Mouse (Mus musculus) left cerebral cortex, postnatal 36 days (tissue): ENCODE measurements around the gene Acvr1. TPM values are rescaled to one million over a fixed set of nuclear protein-coding genes. Genes with fewer than 3 reads are reported as not detected.

Source experiments
- DNase-seq, 2 experiments: peaks; one replicate each; pipeline ENCODE4 v3.0.0; 2021 to 2022; ENCODE audit warnings: low spot score in 2 of 2, mixed read lengths in 1 of 2
- intact Hi-C: fragments of 180-260 bp; cut with DNase I; formaldehyde crosslinking; loops from one replicate; pipeline ENCODE4 v1.15.1; 2025
- total RNA-seq, 2 experiments: library from RNA; stranded (reverse); gene quantifications; 2 replicates each; pipeline ENCODE4 v1.2.3; 2021

Gene Acvr1
- total RNA-seq, result 10 to 100 TPM; 31.0 to 31.3 TPM

DNA sequence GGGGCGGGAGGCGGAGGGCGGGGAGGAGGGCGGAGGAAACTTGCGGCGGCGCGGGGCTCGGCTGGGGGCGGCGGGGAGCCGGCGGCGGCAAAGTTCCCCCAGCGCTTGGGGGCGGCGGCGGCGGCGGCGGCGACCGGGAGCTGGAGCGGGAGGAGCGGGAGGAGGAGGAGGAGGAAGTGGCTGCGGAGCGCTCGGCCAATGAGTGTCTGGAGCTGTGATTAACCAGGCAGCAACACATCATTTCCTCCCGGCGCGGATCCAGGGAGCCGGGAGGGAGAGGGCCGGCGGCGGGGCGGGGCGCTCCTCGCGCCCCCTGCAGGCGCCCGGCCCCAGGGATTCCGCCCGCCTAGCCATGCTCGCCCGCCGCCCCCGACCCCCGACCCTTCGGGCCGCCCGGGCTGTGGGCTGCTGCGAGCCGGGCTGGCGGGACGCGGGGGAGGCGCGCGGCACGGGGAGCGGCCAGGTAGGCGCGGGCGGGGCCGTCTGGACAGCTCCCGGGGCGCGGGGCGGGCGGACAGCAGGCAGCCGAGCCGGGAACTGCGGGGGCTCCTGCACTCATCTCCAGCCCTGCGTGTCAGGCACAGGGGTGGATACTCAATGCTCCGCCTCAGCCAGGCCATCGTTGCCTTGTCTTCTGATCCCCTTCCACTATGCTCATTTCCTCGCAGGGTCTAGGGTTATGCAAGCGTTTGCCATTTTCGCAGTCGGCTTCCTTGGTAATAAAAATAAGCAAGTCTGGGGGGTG is at the start of gene Acvr1, which contains the start of gene Upp2:
Gene Acvr1, minus strand, starts transcription at position 92 of the 745 bp plus-strand sequence.
Gene Upp2, plus strand, starts transcription at position 233 of the 745 bp plus-strand sequence.
- intact Hi-C loops, result loop anchor here (2.0 to 10.0 kb wide), 4 partner anchors 52 to 100 kb away; no protein-coding TSS in a partner anchor

DNA sequence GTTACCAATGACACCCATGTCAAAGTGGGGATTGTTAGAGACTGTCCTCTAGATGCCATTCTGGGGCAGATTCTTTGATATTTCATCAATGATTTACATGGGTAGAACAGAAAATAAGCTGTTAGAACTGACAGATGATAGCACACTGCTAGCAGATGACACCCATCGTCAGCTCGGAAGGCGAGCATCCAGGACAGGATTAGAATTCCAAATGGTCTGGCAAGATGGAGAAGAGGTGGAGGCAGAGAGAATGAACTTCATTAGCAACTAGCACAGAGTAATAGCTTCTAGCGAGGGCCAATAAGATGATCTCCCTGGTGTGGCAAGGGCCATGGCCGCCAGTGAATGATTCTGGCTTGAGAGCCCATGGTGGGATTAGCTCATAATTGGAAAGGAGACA is 48.8 kb upstream of the Acvr1 start:
- intact Hi-C loops, result no loop called here
- no peak for DNase-seq

More for the DNA sequence above, at the start of gene Acvr1, which contains the start of gene Upp2:
- DNase-seq, result peak; percentile 87 to 91

GRCm38 (mm10) chr2:58614851-58615250 is 47.9 kb upstream of the Acvr1 start:
- DNase-seq, result no peak
- intact Hi-C loops, result no loop called here

DNA sequence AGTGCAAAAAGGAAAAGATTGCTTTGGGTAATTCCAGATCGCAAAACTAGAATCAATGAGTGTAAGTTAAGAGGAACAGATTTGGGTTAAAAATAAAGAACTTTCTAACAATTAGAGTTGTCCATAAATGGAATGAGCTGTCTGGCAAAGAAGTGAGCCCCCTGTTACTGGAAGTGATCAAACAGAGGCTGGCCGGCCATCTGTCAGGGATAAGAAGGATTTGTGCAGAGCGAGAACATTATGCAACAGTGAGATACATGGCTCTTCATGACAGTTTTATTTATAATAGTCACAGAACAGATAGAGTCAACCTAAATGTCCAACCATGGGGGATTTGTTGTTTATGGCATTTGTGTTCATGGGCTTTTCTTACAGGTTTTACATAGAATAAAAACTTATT is 46.8 kb upstream of the Acvr1 start:
- DNase-seq, result peak in 1 of 2 experiments; percentile 11
- intact Hi-C loops, result no loop called here

DNA sequence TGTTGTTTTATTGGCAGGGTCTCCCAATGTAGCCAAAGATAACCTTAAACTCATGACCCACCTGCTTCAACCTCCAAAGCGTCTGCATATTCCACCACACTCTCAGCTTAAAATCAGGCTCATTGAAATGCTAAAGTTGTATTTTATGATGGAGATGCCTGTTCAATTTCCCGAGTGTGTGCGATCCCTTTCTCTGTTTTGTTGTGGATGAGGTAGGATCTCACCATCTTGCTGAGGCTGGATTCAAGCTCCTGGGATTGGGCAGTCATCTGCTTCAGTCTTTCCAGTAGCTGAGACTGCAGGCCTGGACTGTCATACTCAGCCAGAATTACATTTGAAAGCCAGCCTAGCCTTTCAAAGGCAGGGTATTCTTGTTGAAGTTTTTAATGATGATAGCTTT is 37.8 kb upstream of the Acvr1 start:
- intact Hi-C loops, result no loop called here
- DNase-seq, result no peak

DNA sequence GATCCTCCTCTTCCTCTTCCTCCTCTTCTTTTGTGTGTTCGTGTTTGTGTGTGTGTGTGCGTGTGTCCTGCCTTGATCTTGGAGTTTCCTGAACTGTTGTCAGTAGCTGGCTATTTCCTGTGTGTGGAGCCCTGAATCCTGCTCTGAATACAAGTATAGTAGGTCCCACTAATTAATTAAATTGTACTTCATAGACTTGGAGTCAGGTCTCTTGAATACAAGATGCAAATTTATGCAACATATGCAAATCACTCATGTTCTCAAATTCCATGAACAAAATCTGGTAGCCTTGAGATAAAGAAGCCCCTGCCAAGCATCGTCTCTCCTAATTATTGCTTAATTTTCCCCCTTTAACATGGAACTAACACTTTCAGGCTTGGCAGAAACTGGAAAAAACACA is 36.4 kb upstream of the Acvr1 start:
- intact Hi-C loops, result no loop called here
- DNase-seq, result no peak

DNA sequence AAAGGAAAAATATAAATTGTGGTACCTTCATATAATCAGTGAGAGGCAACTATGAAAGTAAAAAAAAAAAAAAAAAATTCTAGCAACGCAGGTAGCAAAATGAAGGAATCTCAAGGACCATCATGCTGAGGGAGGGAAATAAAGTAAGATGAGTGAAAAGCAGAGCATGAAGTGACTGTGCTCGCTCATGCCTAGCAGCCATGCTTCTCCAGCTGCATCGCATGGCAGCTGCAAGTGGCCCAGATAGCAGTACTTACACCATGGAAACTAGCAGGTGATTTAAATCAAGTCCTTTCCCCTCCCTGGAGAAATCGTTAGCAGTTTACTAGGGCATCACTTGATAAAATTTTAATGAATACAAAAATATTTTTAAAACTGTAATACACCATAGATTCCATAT is 34.4 kb upstream of the Acvr1 start:
- no peak for DNase-seq
- intact Hi-C loops, result no loop called here

DNA sequence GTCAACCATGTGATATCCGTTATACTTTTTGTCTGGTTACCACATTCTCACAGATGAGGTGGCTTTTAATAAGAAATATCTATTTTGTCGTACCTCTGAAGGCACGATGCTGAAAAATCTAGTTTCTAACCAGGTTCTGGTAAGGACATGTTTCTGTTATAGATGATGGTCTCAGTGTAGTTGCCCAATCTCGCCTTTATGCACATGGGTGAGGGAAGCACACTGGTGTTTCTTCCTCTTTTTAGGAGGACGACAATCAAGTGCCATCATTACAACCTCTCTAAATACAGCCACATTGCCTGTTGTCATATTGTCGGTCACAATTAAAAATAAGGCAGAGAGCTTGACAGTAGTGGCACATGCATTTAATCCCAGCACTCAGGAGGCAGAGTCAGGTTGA is 32.7 kb upstream of the Acvr1 start:
- DNase-seq, result no peak
- intact Hi-C loops, result no loop called here

GRCm38 (mm10) chr2:58597556-58597955 is 30.6 kb upstream of the Acvr1 start:
- intact Hi-C loops, result no loop called here
- DNase-seq, result no peak

- intact Hi-C loops, result no loop called here
- peak; percentile 38 to 41 for DNase-seq
Measured at GRCm38 (mm10) chr2:58596774-58597342, 29.9 kb upstream of the Acvr1 start.

GRCm38 (mm10) chr2:58595350-58595749 is 28.4 kb upstream of the Acvr1 start:
- intact Hi-C loops, result no loop called here

DNA sequence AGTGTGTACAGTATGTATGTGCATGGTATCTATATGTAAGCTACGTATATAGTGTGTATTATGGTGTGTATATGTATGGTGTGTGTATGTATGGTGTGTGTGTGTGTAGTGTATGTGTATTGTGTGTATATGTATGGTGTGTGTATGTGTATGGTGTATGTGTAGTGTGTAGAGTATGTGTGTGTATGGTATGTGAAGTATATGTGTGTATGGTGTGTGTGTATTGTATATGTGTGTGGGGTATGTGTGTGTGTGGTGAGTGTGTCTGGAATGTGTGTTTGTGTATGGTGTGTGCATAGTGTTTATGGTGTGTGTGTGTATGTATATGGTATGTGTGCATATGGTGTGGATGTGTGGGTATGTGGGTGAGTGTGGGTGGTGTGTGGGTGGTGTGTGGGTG is 23.1 kb upstream of the Acvr1 start:
- no peak for DNase-seq
- intact Hi-C loops, result no loop called here

More at GRCm38 (mm10) chr2:58595350-58595749, 28.4 kb upstream of the Acvr1 start:
- DNase-seq, result no peak

DNA sequence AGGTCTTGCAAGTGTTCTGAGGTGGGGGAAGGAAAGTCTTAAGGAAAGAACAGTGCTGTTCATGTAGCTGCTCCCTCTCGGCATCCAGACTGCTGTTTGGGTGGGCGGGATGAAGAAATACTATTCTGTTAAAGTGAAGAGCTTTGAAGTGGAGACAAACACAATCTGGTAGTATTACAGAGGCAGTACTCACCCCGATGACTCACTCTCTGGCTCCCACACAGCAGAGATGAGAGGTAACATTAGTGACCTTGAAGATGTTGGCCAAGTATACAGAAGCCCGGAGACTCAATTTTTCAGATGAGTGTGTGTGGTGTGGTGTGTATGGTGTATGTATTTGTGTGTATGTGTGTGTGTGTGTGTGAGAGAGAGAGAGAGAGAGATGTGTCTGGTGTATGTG is 22.7 kb upstream of the Acvr1 start:
- DNase-seq, result peak; percentile 38 to 42
- intact Hi-C loops, result loop anchor here (5.0 kb wide), 2 partner anchors 53 to 78 kb away; no protein-coding TSS in a partner anchor

- intact Hi-C loops, result loop anchor here (5.0 kb wide), 2 partner anchors 56 to 81 kb away; no protein-coding TSS in a partner anchor
Measured at GRCm38 (mm10) chr2:58586311-58586710, 19.4 kb upstream of the Acvr1 start.

DNA sequence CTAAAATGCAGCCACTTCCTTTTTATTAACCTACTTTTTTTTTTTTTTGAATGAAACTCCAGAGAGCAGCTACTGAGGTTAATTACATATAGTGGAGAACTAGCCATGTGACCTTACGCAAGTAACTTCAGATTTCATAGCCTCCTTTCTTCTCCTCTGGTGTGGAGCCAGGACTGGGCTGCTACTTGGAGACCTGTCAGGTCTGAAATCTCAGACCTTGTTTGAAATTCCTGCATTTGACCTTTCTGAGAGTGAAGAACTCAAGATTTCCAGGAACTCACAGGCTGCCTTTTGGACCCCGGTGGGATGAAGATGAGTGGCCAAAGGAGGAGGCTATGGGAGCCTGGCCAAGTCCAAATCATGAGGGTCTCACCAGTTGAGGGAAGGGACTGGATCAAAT is 7.2 kb upstream of the Acvr1 start:
- intact Hi-C loops, result no loop called here
- DNase-seq, result no peak

More at GRCm38 (mm10) chr2:58586311-58586710, 19.4 kb upstream of the Acvr1 start:
- DNase-seq, result peak; percentile 67 to 69

DNA sequence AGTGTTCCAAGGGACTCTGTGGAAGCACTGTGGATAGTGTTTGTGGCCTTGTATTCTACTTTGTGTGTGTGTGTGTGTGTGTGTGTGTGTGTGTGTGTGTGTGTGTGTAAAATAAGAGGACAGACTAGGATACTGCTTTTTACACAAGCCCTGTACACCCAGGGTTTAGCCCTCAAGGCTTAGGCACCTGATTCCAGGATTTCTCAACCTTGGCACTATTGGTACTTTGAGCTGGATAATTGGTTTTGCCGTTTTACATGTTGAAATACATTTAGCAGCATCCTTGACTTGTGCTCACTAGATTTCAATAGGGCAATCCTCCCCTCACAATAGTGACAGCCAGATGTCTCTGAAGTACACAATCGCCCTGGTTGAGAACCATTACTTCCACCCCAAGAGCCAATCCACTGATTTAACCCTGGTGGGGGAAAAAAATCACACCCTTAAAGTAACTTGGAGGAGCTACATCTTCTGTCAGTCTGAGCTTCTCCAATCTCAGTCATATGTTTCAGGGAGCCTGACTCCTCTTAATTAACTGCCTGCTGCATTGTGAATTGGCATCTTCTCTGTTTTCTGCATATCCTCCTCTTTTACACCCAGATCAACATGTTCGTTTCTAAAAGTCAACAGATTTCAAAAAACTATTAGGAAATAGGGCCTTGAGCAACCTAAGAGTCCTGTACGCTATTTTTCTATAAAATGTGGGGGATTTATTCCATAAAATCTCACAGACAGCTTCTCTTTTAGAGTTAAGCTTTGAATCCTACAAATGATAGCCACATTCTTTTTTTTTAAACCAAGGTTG is 2.1 kb upstream of the Acvr1 start:
- DNase-seq, result no peak
- intact Hi-C loops, result loop anchor here (5.0 to 10.0 kb wide), 3 partner anchors 54 to 98 kb away; no protein-coding TSS in a partner anchor

DNA sequence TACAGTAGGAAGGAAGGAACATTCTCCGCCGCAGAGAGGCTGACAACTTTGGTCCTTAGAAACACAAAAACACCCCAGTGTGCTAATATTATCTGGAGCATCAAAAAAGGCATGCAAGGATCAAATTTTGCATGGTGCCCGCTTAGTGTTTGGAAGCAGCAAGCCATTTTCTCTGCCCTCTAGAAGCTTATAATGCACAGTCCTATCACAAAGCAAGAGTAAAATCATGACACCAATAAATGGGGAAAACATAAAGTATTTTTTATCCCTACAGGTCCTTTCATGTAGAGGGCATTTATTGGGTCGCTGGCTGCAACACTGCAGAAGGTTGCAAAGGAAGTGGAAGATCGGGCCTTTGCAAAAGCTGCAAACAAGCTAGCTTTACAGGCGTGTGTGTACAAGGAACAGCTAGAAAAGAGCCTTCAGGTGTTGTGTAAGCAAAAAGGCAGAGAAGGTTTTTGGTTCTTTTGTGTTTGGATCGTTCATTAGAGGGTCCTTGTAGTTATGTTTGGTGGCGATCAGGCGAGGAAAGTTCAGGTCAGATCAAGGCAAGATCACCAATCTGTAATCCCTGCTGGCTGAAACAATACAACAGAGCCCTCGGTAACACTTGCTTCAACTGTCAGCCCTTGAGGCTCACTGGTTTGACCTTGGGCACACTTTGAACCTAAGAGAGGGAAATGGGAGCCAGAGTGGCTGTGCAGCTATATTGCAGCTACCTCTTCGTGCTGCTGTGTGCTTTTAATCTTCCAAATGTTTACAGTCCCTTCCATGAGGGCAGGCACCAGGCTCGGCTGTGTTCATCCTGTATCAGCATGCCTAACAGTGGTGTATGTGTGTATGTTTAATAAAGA is 1.1 kb upstream of the Acvr1 start:
- intact Hi-C loops, result loop anchor here (2.0 to 10.0 kb wide), 4 partner anchors 53 to 99 kb away; no protein-coding TSS in a partner anchor
- peak in 1 of 2 experiments; percentile 20 for DNase-seq

- intact Hi-C loops, result loop anchor here (2.0 to 10.0 kb wide), 4 partner anchors 52 to 101 kb away; no protein-coding TSS in a partner anchor
Measured at GRCm38 (mm10) chr2:58566410-58567065, 419 bp downstream of the Acvr1 start.

More at GRCm38 (mm10) chr2:58566410-58567065, 419 bp downstream of the Acvr1 start:
- peak; percentile 55 to 63 for DNase-seq
